Mouse (Mus musculus): ENCODE results near the gene St6galnac4.

DNA sequence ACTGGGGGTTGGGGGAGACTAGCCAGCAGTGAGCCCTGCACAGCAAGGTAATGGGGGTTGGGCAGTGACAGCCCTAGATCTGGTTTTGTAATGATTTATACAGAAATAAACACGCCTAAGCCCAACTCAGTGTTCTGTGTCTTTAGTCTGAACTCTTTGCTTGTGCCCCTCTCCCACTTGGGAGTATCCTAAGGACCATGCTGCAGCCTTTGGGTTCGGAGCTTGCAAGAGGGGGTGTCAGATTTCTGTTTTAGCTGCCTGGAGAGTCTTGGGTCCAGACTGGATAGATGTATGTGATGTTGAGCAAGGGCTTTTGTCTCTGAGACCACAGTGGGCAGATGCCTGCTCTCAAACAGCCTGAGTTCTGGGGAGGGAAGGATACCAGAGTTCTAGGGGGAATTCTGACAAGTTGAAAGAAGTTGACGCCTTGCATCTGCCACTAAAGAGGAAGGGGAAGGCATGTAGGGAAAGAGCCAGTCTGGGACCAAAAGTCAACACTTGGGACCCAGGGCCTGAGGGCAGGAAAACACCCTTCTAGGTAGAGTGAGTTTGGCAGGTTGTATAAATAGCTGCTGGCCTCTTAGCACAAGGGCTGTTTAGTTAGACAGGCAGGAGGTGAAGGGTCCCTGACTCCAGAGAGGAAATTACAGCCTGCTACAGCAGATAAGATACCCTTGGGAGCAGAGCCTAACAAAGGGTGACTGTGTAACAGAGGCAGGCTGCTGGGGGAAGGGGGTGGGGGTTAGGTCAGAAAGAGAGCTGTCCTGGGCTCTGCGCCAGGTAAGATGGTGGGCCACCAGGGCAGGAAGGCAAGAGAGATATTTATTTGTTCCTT, 34.0 kb downstream of the St6galnac4 start:
- TF ChIP-seq POLR2A (IDR thresholded peaks at IDR 0.05; ENCODE audit: extremely low read depth, insufficient read depth, low read length) (no peak), CTCF (IDR thresholded peaks at IDR 0.05; ENCODE audit: extremely low read depth, insufficient read depth, low read length) (no peak)

Data from cortical plate, adult 2 months (tissue).